In the genomic region with DNA sequence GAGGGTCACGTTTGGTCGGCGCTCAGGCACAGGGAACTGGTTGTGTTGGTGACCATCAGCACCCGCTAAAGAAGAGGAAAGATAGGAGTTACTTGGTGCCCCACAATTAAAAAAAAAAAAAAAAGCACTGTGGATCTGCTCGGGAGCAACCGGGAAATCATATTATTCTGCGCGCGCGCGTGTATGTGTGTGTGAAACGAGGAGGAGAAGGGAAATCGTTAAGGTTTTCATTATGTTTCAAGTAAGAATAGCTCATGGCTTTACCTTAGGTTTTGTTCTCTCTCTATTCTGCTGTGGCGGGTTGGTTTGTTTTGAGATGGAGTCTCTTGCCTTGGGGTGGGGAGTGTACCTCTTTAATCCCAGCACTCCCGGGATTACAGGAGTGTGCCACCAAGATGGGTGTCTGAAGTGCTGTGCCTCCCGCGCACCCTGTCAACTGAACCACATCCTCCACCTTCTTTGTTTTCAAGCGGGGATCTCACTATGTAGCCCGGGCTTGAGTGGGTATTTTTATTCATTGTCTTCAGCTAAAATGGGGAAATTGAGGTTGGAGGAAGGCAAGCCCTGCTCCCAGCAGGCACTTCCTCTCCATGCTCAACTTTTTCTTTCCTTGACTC, we compare ENCODE assay signal across 8 mouse cellular contexts. TPM values are rescaled to one million over a fixed set of nuclear protein-coding genes. Genes with fewer than 3 reads are reported as not detected.
DNase-seq lines count a peak whose midpoint lies in the region; ATAC-seq and TF ChIP-seq lines count a peak whose summit lies in the region.
"Had no signal": no experiment of that assay in that cellular context is flagged by ENCODE, and none has a peak within 500 bp of the region (broad histone marks: within the 10 kb centered on the region; RNA-seq: fewer than 3 reads in every experiment).

No protein-coding gene starts in this region.

- no peak for TF ChIP-seq CTCF in lung, adult 2 months (IDR thresholded peaks at IDR 0.05; ENCODE audit: insufficient read depth, low read length)

- H3K27me3 ChIP-seq in hindbrain, embryonic 15.5 days: no peaks in the 10 kb centered on the region
- H3K27me3 ChIP-seq in midbrain, embryonic 13.5 days: no peaks in the 10 kb centered on the region

- H3K4me2 ChIP-seq in hindbrain, embryonic 15.5 days: peak overlapping the region; percentile 97
- peak overlapping the region; percentile 100 for H3K4me2 ChIP-seq in midbrain, embryonic 13.5 days (replicated peaks)

- no peaks in the 10 kb centered on the region for H3K9me3 ChIP-seq in hindbrain, embryonic 15.5 days
- no peaks in the 10 kb centered on the region for H3K9me3 ChIP-seq in midbrain, embryonic 13.5 days

- DNase-seq in lung, adult 2 months: no peak
- DNase-seq in lung, postnatal 4 days: no peak
- peak; percentile 44 for DNase-seq in c-Kit-positive CD71-positive TER-119-positive erythroid progenitor cells, embryonic 14.5 days (ENCODE audit: low spot score)
- DNase-seq in layer of hippocampus, postnatal 36 days: no peak
- DNase-seq in frontal cortex, postnatal 10 days (ENCODE audit: low spot score in 2 of 2): no peak

- peak overlapping the region; percentile 89 for H3K27ac ChIP-seq in hindbrain, embryonic 15.5 days (replicated peaks)
- peak overlapping the region; percentile 59; the same call in 1 of the 2 replicates for H3K27ac ChIP-seq in midbrain, embryonic 13.5 days

- H3K36me3 ChIP-seq in hindbrain, embryonic 15.5 days: peaks cover 13% of the 10 kb centered on the region
- peaks cover 20% of the 10 kb centered on the region for H3K36me3 ChIP-seq in midbrain, embryonic 13.5 days

- TF ChIP-seq POLR2A in lung, adult 2 months (IDR thresholded peaks at IDR 0.05; ENCODE audit: borderline replicate concordance, extremely low read depth, low read depth, low read length): no peak

- ATAC-seq in hindbrain, embryonic 15.5 days (ENCODE audit: low FRiP score, low read depth): no peak; the same call in 1 of the 2 replicates
- ATAC-seq in midbrain, embryonic 13.5 days: no peak

- WGBS in lung, adult 2 months: 2% methylated on average over 19 of the region's 19 CpGs
- 3% methylated on average over 19 of the region's 19 CpGs for WGBS in hindbrain, embryonic 15.5 days
- WGBS in midbrain, embryonic 13.5 days: 7% methylated on average over 19 of the region's 19 CpGs

- H3K9ac ChIP-seq in hindbrain, embryonic 15.5 days: peak overlapping the region; percentile 87
- H3K9ac ChIP-seq in midbrain, embryonic 13.5 days (replicated peaks): peak overlapping the region; percentile 92

- peaks cover 9% of the 10 kb centered on the region; the same call in 1 of the 2 replicates for H3K4me1 ChIP-seq in lung, adult 2 months (ENCODE audit: control insufficient read depth, insufficient read depth, low read length)
- peaks cover 46% of the 10 kb centered on the region for H3K4me1 ChIP-seq in hindbrain, embryonic 15.5 days (replicated peaks)
- peaks cover 46% of the 10 kb centered on the region for H3K4me1 ChIP-seq in midbrain, embryonic 13.5 days (replicated peaks)

- peak overlapping the region; percentile 96 for H3K4me3 ChIP-seq in lung, adult 2 months (replicated peaks; ENCODE audit: extremely low read depth, low read depth, low read length)
- peak overlapping the region; percentile 72 for H3K4me3 ChIP-seq in hindbrain, embryonic 15.5 days
- peak overlapping the region; percentile 93 for H3K4me3 ChIP-seq in midbrain, embryonic 13.5 days (replicated peaks)

RNA-seq across cellular contexts. Expression of a gene that starts 0.8 kb away (rescaled TPM):
- polyA plus RNA-seq in lung, adult 2 months (2012; rRNA removed): 82.2 and 93.8 TPM in 2 replicates
- 62.3 and 68.8 TPM in 2 replicates for polyA plus RNA-seq in hindbrain, embryonic 15.5 days (2015; fragmentation: Nextera tagmentation; extraction: Ambion mirVana)
- 66.2 and 72.9 TPM in 2 replicates for polyA plus RNA-seq in midbrain, embryonic 13.5 days (2015; fragmentation: Nextera tagmentation; extraction: Ambion mirVana)
- total RNA-seq in layer of hippocampus, postnatal 36 days (2021): 100 to 1,000 TPM; 120 to 130 TPM

RNA-seq across cellular contexts. Expression of a gene that starts 14.0 kb away (rescaled TPM):
- 2.7 and 3.8 TPM in 2 replicates for polyA plus RNA-seq in lung, adult 2 months (2012; rRNA removed)
- 0.87 and 0.92 TPM in 2 replicates for polyA plus RNA-seq in hindbrain, embryonic 15.5 days (2015; fragmentation: Nextera tagmentation; extraction: Ambion mirVana)
- 0.30 TPM in 2 replicates for polyA plus RNA-seq in midbrain, embryonic 13.5 days (2015; fragmentation: Nextera tagmentation; extraction: Ambion mirVana)
- total RNA-seq in layer of hippocampus, postnatal 36 days (2021): 1 to 10 TPM; 1.1 to 1.9 TPM

RNA-seq across cellular contexts. Expression of a gene that starts 23.8 kb away (rescaled TPM):
- polyA plus RNA-seq in lung, adult 2 months (2012; rRNA removed): 10.7 and 11.5 TPM in 2 replicates
- polyA plus RNA-seq in hindbrain, embryonic 15.5 days (2015; fragmentation: Nextera tagmentation; extraction: Ambion mirVana): 21.8 and 23.6 TPM in 2 replicates
- 26.0 and 26.1 TPM in 2 replicates for polyA plus RNA-seq in midbrain, embryonic 13.5 days (2015; fragmentation: Nextera tagmentation; extraction: Ambion mirVana)
- total RNA-seq in layer of hippocampus, postnatal 36 days (2021): 10 to 100 TPM; 10.9 to 11.5 TPM

RNA-seq across cellular contexts. Expression of a gene that starts 28.5 kb away (rescaled TPM):
- polyA plus RNA-seq in lung, adult 2 months (2012; rRNA removed): 452 and 484 TPM in 2 replicates
- polyA plus RNA-seq in hindbrain, embryonic 15.5 days (2015; fragmentation: Nextera tagmentation; extraction: Ambion mirVana): 570 and 601 TPM in 2 replicates
- 458 and 469 TPM in 2 replicates for polyA plus RNA-seq in midbrain, embryonic 13.5 days (2015; fragmentation: Nextera tagmentation; extraction: Ambion mirVana)
- 100 to 1,000 TPM; 418 to 429 TPM for total RNA-seq in layer of hippocampus, postnatal 36 days (2021)

RNA-seq across cellular contexts. Expression of a gene that starts 32.3 kb away (rescaled TPM):
- 22.3 and 23.4 TPM in 2 replicates for polyA plus RNA-seq in lung, adult 2 months (2012; rRNA removed)
- polyA plus RNA-seq in hindbrain, embryonic 15.5 days (2015; fragmentation: Nextera tagmentation; extraction: Ambion mirVana): 56.5 and 69.5 TPM in 2 replicates
- polyA plus RNA-seq in midbrain, embryonic 13.5 days (2015; fragmentation: Nextera tagmentation; extraction: Ambion mirVana): 42.7 and 42.8 TPM in 2 replicates
- 10 to 100 TPM; 65.9 to 67.0 TPM for total RNA-seq in layer of hippocampus, postnatal 36 days (2021)
- total RNA-seq: hematopoietic stem cell, adult 5-6 weeks had no signal
